Mouse (Mus musculus): ENCODE data around the gene Kif21a. TPM values are rescaled to one million over a fixed set of nuclear protein-coding genes. Genes with fewer than 3 reads are reported as not detected.
A peak's percentile ranks its signal among the peaks of the same experiment; 100 is the strongest.

Gene Kif21a
- polyA plus RNA-seq, 1 experiment from 2014 or later = 44.7 TPM

- 28% methylated on average over 1 of the region's 1 CpGs for WGBS
- H3K4me1 ChIP-seq (ENCODE audit: control insufficient read depth, insufficient read depth, low read length) = no peaks in the 10 kb centered on the region
- H3K9me3 ChIP-seq (replicated peaks; ENCODE audit: control insufficient read depth, low read length, poor library complexity, severe bottlenecking) = no peaks in the 10 kb centered on the region
- no peaks in the 10 kb centered on the region for H3K27me3 ChIP-seq (ENCODE audit: control insufficient read depth, insufficient read depth, low read depth, low read length)
- no peak overlapping the region for H3K9ac ChIP-seq (ENCODE audit: low read depth, low read length)
- no peak overlapping the region for H3K4me2 ChIP-seq (ENCODE audit: low read length)
- no peak for ATAC-seq
- no peak overlapping the region for H3K27ac ChIP-seq (ENCODE audit: low read length)
- no peaks in the 10 kb centered on the region; the same call in 1 of the 2 replicates for H3K36me3 ChIP-seq (ENCODE audit: control insufficient read depth, insufficient read depth, low read length)
- no peak overlapping the region for H3K4me3 ChIP-seq (ENCODE audit: low read depth, low read length)
Observed at GRCm38 (mm10) chr15:90929043-90929442, 120.7 kb downstream of the Kif21a start.

GRCm38 (mm10) chr15:90896480-90896879 is 153.3 kb downstream of the Kif21a start:
- Histone ChIP-seq H3K36me3 (ENCODE audit: control insufficient read depth, insufficient read depth, low read length) (no peaks in the 10 kb centered on the region), H3K4me3 (ENCODE audit: low read depth, low read length) (no peak overlapping the region), H3K27me3 (ENCODE audit: control insufficient read depth, insufficient read depth, low read depth, low read length) (no peaks in the 10 kb centered on the region), H3K9me3 (replicated peaks; ENCODE audit: control insufficient read depth, low read length, poor library complexity, severe bottlenecking) (no peaks in the 10 kb centered on the region), H3K27ac (ENCODE audit: low read length) (no peak overlapping the region), H3K9ac (ENCODE audit: low read depth, low read length) (no peak overlapping the region), H3K4me1 (ENCODE audit: control insufficient read depth, insufficient read depth, low read length) (no peaks in the 10 kb centered on the region), H3K4me2 (ENCODE audit: low read length) (no peak overlapping the region)
- ATAC-seq = no peak
- WGBS = 88% methylated on average over 9 of the region's 9 CpGs

- peaks cover 8% of the 10 kb centered on the region for H3K4me1 ChIP-seq (ENCODE audit: control insufficient read depth, insufficient read depth, low read length)
- ATAC-seq = peak; percentile 72; the same call in 1 of the 2 replicates
- H3K4me2 ChIP-seq (ENCODE audit: low read length) = no peak overlapping the region; the same call in 1 of the 2 replicates
- WGBS = 33% methylated on average over 8 of the region's 8 CpGs
- peak overlapping the region; percentile 24; the same call in 1 of the 2 replicates for H3K27ac ChIP-seq (ENCODE audit: low read length)
- H3K36me3 ChIP-seq (ENCODE audit: control insufficient read depth, insufficient read depth, low read length) = no peaks in the 10 kb centered on the region
- no peak overlapping the region for H3K9ac ChIP-seq (ENCODE audit: low read depth, low read length)
- no peaks in the 10 kb centered on the region for H3K9me3 ChIP-seq (replicated peaks; ENCODE audit: control insufficient read depth, low read length, poor library complexity, severe bottlenecking)
- H3K27me3 ChIP-seq (ENCODE audit: control insufficient read depth, insufficient read depth, low read depth, low read length) = no peaks in the 10 kb centered on the region
- no peak overlapping the region for H3K4me3 ChIP-seq (ENCODE audit: low read depth, low read length)
Observed at GRCm38 (mm10) chr15:90887466-90887865, 162.3 kb downstream of the Kif21a start.

Other genes with a start within 250 kb of the Kif21a start
- 6.2 TPM in 2 replicates for gene Abcd2, start 141.9 kb upstream of the Kif21a start, polyA plus RNA-seq (2015; fragmentation: Nextera tagmentation; extraction: Ambion mirVana)
- gene CN725425, start 149.5 kb upstream of the Kif21a start, polyA plus RNA-seq (2015; fragmentation: Nextera tagmentation; extraction: Ambion mirVana) = not detected in 2 replicates

All from midbrain, embryonic 16.5 days (tissue).